Mouse (Mus musculus) stomach, embryonic 15.5 days (tissue): ENCODE measurements around the gene Grin2b. TPM values are rescaled to one million over a fixed set of nuclear protein-coding genes. Genes with fewer than 3 reads are reported as not detected.
"Not testable (repeated sequence)": the region's sequence is repeated elsewhere in the genome, so short reads cannot be mapped to it uniquely, and the experiment has no call there.

Experiments used
- ATAC-seq: fragments of 200-750 bp; cut with Nextera tagmentation; 2 replicates; pipeline ENCODE4 v1.8.0; 2017; ENCODE audit warnings: low read depth, moderate number of reproducible peaks, moderate TSS enrichment; ENCODE audit not compliant: insufficient read depth, low FRiP score
- H3K27ac ChIP-seq: fragments of 300-500 bp; sonication (generic); 2 replicates; pipeline ENCODE4 v1.5.1; 2015; ENCODE audit warnings: mild to moderate bottlenecking, inconsistent platforms
- H3K27me3 ChIP-seq: fragments of 300-500 bp; sonication (generic); replicated peaks from 2 replicates; pipeline ENCODE4 v1.6.1; 2015; ENCODE audit warnings: inconsistent platforms
- H3K36me3 ChIP-seq: fragments of 300-500 bp; sonication (generic); 2 replicates; pipeline ENCODE4 v1.6.1; 2015; ENCODE audit warnings: inconsistent platforms
- H3K4me1 ChIP-seq: fragments of 300-500 bp; sonication (generic); 2 replicates; pipeline ENCODE4 v1.6.1; 2015; ENCODE audit warnings: inconsistent platforms
- H3K4me2 ChIP-seq: fragments of 300-500 bp; sonication (generic); 2 replicates; pipeline ENCODE4 v1.6.1; 2015; ENCODE audit warnings: mild to moderate bottlenecking, inconsistent platforms
- H3K4me3 ChIP-seq: fragments of 300-500 bp; sonication (generic); replicated peaks from 2 replicates; pipeline ENCODE4 v1.5.1; 2015; ENCODE audit warnings: inconsistent platforms
- H3K9ac ChIP-seq: fragments of 300-500 bp; sonication (generic); 2 replicates; pipeline ENCODE4 v1.6.1; 2015; ENCODE audit warnings: inconsistent platforms
- H3K9me3 ChIP-seq: fragments of 300-500 bp; sonication (generic); 2 replicates; pipeline ENCODE4 v1.6.1; 2016; ENCODE audit warnings: inconsistent platforms
- WGBS: fragments of 180-500 bp; shearing (Covaris S2); methylation state at CpG from one replicate; pipeline ENCODE4 v1.1.7; 2015; 5-methylcytosine and 5-hydroxymethylcytosine counted together
- microRNA-seq: library from miRNA; unstranded; fragments of <30 nt; microRNA quantifications from one replicate; pipeline ENCODE4, GENCODE M21; 2016
- polyA plus RNA-seq: library from polyadenylated mRNA; unstranded; fragments of >200 nt; fragmentation: Nextera tagmentation; extraction: Ambion mirVana; gene quantifications from 2 replicates; pipeline ENCODE4 v1.2.1, GENCODE M21; 2015

Gene Grin2b
- polyA plus RNA-seq, 1 experiment from 2014 or later, result 0.83 TPM

DNA sequence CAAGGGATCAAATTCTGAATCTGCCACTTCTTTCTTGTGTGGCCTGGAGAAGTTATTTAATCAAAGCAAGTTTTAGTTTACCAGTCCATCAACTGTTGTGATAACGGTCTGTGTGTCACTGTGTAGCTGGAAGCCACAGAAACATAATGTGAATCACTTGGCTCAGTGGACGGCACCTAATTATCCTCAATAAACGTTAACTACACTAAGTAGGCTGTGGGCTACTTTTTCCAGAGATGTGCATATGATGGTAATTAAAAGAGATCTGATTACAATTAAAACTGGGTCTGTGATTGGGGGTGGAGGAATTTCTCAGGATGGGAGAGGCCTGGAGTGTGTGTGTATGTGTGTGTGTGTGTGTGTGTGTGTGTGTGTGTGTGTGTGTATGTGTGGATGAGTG lies 471.9 kb downstream of the Grin2b start:
- no peak for ATAC-seq

DNA sequence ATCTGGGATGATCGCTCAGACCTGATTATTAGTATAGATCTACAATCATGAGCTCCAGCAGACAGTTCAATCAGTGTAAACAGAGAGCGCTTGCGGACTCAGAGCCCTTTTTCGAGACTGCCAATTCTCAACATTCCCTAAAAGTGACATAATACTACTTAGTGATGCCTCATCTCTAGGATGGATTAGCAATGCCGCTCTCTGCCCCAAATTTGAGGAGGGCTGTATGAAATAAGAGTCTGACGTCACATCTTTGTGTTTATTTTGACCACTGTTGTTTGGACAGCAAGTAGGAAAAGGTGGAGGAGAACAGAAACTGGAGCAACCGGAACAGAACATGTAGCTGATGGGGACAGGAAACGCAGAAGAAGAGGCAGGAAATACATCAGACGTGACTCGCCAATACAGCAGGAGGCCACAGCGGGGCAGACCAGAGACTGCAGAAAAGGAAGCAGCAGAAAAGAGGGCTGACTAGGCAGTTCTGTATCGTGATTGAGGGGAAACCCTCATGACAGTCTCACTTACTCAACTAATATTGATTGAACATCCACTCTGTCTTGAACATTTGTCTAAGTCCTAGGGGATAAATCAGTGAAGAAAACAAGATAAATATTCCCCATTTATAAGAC lies 472.5 kb downstream of the Grin2b start:
- H3K27ac ChIP-seq, result no peak overlapping the region
- H3K36me3 ChIP-seq, result no peaks in the 10 kb centered on the region
- no peaks in the 10 kb centered on the region for H3K27me3 ChIP-seq
- H3K9ac ChIP-seq, result no peak overlapping the region
- WGBS, result 61% methylated on average over 12 of the region's 12 CpGs
- no peaks in the 10 kb centered on the region for H3K9me3 ChIP-seq
- ATAC-seq, result no peak
- H3K4me2 ChIP-seq, result no peak overlapping the region
- H3K4me3 ChIP-seq, result no peak overlapping the region
- no peaks in the 10 kb centered on the region for H3K4me1 ChIP-seq

More for the DNA sequence above, 471.9 kb downstream of the Grin2b start:
- no peak overlapping the region for H3K4me3 ChIP-seq
- H3K4me2 ChIP-seq, result no peak overlapping the region
- H3K4me1 ChIP-seq, result no peaks in the 10 kb centered on the region
- H3K27ac ChIP-seq, result no peak overlapping the region
- no peaks in the 10 kb centered on the region for H3K36me3 ChIP-seq
- H3K27me3 ChIP-seq, result no peaks in the 10 kb centered on the region
- 76% methylated on average over 3 of the region's 3 CpGs for WGBS
- no peaks in the 10 kb centered on the region for H3K9me3 ChIP-seq
- H3K9ac ChIP-seq, result no peak overlapping the region

DNA sequence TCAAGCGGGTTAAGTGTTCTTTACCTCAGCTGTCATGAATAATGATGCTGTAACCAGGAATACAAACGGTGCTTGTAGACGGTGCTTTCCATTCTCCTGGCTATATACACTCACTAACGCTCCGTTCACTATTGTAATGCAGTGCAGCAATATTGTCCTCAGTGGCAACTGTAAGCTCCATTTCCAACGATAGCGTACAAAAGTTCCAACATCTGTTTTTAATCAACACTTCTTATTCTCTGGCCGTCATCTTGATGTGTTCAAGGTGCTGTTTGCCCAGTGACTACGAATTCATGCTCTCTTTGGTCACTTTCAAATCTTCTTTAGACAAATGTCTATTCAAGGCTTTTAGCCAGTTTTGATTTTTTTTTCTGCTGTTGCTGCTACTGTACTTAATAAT lies 480.8 kb downstream of the Grin2b start:
- no peak for ATAC-seq
- WGBS, result 46% methylated on average over 9 of the region's 9 CpGs
- no peaks in the 10 kb centered on the region for H3K36me3 ChIP-seq
- no peaks in the 10 kb centered on the region for H3K4me1 ChIP-seq
- no peaks in the 10 kb centered on the region for H3K27me3 ChIP-seq
- no peak overlapping the region for H3K4me3 ChIP-seq
- no peak overlapping the region for H3K4me2 ChIP-seq
- no peak overlapping the region for H3K27ac ChIP-seq
- no peak overlapping the region for H3K9ac ChIP-seq
- H3K9me3 ChIP-seq, result no peaks in the 10 kb centered on the region

DNA sequence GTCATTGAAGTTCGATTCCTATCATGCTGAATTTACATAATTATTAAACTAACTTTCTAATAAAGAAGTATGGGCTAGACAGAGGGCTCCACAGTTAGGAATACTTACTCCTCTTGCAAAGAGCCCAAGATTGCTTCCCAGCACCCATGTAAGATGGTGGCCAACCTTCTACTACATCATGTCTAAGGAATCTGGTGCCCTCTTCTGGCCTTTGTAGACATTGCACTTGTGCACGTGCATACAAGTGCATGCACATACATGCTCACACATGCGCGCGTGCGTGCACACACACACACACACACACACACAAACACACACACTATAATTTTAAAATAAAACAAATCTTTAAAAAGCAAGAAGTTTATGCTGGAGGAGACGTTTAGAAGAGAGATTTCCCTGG lies 481.8 kb downstream of the Grin2b start:
- no peak overlapping the region for H3K4me2 ChIP-seq
- H3K9me3 ChIP-seq, result no peaks in the 10 kb centered on the region
- H3K27me3 ChIP-seq, result no peaks in the 10 kb centered on the region
- H3K9ac ChIP-seq, result no peak overlapping the region
- WGBS, result 89% methylated on average over 7 of the region's 7 CpGs
- H3K4me1 ChIP-seq, result no peaks in the 10 kb centered on the region
- no peak for ATAC-seq
- H3K4me3 ChIP-seq, result no peak overlapping the region
- no peak overlapping the region for H3K27ac ChIP-seq
- H3K36me3 ChIP-seq, result no peaks in the 10 kb centered on the region

DNA sequence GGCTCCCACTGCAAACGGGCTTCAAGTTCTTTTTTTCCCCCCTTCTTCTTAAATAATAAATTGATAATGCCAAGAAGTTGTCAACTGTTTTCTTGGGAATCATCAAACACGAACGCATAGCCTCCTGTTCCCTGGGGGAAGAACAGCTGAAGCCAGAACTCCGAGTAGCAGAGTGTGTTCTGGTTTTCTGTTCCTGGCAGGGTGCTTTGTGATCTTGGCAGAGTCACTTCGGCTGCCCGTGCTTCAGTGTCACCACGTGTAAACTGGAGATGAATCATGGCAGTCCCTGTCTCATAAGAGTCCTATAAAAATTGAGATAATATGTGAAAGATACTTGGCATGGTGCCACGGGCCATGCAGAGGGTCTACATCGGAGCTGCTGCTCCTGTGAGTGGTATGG lies 485.4 kb downstream of the Grin2b start:
- no peak overlapping the region for H3K4me3 ChIP-seq
- 50% methylated on average over 9 of the region's 9 CpGs for WGBS
- no peaks in the 10 kb centered on the region for H3K27me3 ChIP-seq
- no peak overlapping the region for H3K27ac ChIP-seq
- H3K9me3 ChIP-seq, result no peaks in the 10 kb centered on the region
- H3K4me1 ChIP-seq, result no peaks in the 10 kb centered on the region
- ATAC-seq, result no peak
- no peak overlapping the region for H3K9ac ChIP-seq
- H3K4me2 ChIP-seq, result no peak overlapping the region
- H3K36me3 ChIP-seq, result no peaks in the 10 kb centered on the region

DNA sequence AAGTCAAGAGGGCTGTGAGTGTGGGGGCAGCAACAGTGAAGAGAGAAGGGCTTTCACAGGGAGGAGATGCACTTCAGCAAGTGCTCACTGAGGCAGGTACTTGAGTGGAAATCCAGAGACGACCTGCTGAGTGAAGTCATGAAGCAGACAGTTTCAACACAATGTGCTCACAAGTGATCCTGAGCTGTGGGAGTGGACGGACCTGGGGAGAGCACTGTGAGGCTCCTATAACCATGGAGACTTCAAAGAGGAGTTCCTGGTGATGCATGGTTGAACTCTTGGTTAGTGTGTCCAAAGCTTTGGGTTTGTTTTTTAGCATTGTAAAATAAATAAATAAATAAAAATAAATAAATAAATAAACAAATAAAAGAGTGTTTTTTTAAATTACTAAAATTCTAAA lies 489.1 kb downstream of the Grin2b start:
- H3K27me3 ChIP-seq, result no peaks in the 10 kb centered on the region
- H3K27ac ChIP-seq, result no peak overlapping the region
- 74% methylated on average over 2 of the region's 2 CpGs for whole genome bisulfite sequencing
- no peak overlapping the region for H3K9ac ChIP-seq
- no peak overlapping the region for H3K4me3 ChIP-seq
- H3K36me3 ChIP-seq, result no peaks in the 10 kb centered on the region
- H3K9me3 ChIP-seq, result no peaks in the 10 kb centered on the region
- no peak for ATAC-seq
- no peaks in the 10 kb centered on the region for H3K4me1 ChIP-seq
- H3K4me2 ChIP-seq, result no peak overlapping the region

DNA sequence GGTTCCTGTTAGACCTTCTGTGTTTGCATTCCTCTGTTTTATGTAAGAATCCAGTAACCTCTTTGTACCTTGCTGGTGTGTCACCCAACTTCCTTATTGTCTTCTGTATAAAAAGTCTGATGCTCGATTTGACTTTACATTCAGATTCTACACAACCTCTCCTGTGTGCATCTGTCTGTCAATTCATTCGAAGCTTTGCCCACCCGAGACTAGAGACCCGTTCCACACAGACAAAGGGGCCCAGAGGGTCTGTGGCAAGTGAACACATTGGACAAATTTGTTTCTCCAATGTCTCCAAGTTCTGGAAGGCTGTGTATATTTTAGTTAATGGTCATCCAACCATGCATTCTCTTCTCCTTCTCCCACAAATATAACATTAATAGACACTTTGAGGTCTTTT lies 491.9 kb downstream of the Grin2b start:
- not testable (repeated sequence) for H3K4me2 ChIP-seq, H3K4me1 ChIP-seq, H3K27me3 ChIP-seq, H3K36me3 ChIP-seq, H3K9me3 ChIP-seq, H3K4me3 ChIP-seq, H3K27ac ChIP-seq, ATAC-seq, H3K9ac ChIP-seq
- 78% methylated on average over 4 of the region's 4 CpGs for WGBS

DNA sequence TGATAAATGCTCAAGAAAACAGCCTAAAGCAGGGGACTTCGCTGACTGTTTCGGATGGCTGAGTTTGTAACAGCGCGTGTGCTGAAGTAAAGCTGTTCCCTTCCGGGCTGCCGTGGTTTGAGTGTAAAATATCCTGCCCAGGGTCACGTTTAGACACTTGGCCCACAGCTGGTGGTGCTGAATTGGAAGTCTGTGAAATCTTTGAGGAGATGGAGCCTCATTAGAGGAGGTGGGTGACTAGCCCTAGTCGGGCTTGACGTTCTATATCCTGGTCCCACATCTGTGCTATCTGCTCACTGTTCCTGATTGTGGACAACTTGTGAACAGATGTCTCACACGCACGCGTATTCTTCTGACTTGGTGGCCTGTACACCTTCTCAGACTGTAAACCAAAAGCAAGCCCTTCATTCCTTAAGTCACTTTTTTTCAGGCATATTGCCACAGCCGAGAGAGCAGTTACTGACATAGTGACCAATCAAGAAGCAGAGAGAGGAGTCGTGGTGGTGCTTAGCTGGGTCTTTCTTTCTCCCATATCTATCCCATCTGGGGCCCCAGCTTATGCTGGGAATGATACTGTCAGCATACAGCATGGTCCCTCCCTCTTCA lies 493.1 kb downstream of the Grin2b start:
- WGBS, result 66% methylated on average over 14 of the region's 14 CpGs

DNA sequence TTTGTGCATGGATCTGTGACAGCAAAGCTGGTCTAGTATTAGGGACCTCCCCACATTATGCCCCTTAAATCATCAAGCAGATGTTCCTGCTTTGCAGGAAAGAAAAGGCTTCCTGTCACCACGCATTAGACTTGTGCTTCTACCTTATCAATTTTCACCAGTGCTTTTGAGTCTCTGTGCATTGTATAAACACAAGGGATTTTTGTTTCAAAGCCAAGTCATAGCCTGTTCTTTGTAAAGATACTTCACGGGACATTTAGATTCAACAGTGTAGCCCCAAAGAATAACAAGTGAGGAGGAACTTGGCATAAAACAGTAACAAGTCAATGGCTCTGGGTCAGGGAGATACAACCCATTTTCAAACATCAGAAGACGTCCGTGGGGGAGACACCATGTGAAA lies 498.9 kb downstream of the Grin2b start:
- no peaks in the 10 kb centered on the region for H3K27me3 ChIP-seq
- H3K36me3 ChIP-seq, result no peaks in the 10 kb centered on the region
- no peaks in the 10 kb centered on the region for H3K4me1 ChIP-seq
- no peak overlapping the region for H3K4me3 ChIP-seq
- WGBS, result 18% methylated on average over 4 of the region's 4 CpGs
- H3K9me3 ChIP-seq, result no peaks in the 10 kb centered on the region
- no peak overlapping the region for H3K27ac ChIP-seq
- ATAC-seq, result no peak
- no peak overlapping the region for H3K9ac ChIP-seq
- no peak overlapping the region for H3K4me2 ChIP-seq

More for the DNA sequence above, 493.1 kb downstream of the Grin2b start:
- Histone ChIP-seq H3K9ac (no peak overlapping the region), H3K4me2 (no peak overlapping the region), H3K36me3 (no peaks in the 10 kb centered on the region), H3K4me3 (no peak overlapping the region), H3K27ac (no peak overlapping the region), H3K4me1 (no peaks in the 10 kb centered on the region), H3K9me3 (no peaks in the 10 kb centered on the region), H3K27me3 (no peaks in the 10 kb centered on the region)
- no peak for ATAC-seq

DNA sequence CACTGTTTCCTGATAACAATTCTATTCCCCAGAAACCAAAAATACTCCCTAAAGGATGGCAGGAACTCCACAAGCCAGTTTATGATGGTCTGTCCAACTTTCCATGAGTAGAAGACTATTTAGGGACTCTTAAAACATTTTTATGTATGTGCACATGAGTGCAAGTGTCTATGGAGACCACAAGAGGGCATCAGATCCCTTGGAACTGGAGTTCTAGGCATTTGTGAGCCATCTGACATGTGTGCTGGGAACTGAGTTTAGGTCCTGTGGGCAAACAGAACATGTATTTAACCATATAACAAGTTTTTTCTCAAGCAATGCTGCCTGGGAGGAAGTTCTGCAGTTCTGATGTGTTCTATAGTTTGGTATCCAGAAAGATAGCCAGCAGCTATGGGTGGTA lies 501.3 kb downstream of the Grin2b start:
- Histone ChIP-seq H3K4me3 (no peak overlapping the region), H3K27ac (no peak overlapping the region), H3K4me1 (no peaks in the 10 kb centered on the region), H3K9ac (no peak overlapping the region), H3K9me3 (no peaks in the 10 kb centered on the region), H3K4me2 (no peak overlapping the region), H3K36me3 (no peaks in the 10 kb centered on the region), H3K27me3 (no peaks in the 10 kb centered on the region)
- no peak for ATAC-seq

Small RNA genes within 50 kb of the gene (microRNA-seq; reads per million reads assigned to microRNA genes)
- not detected for gene Gm22892

Other genes with a start within 250 kb of the Grin2b start
- 0.26 TPM in 1 of 2 replicates, not detected in the other for gene Gm8994, start 154.0 kb upstream of the Grin2b start, polyA plus RNA-seq
- gene E330021D16Rik, start 242.1 kb upstream of the Grin2b start, polyA plus RNA-seq, result 0.12 TPM in 1 of 2 replicates, not detected in the other